Mouse (Mus musculus) layer of hippocampus, adult 8-10 months (tissue): ENCODE measurements around the gene Rrp12. TPM values are rescaled to one million over a fixed set of nuclear protein-coding genes. Genes with fewer than 3 reads are reported as not detected.

Source experiments
- DNase-seq, 2 experiments: peaks; one replicate each; pipeline ENCODE4 v3.0.0; 2022; ENCODE audit warnings: low spot score in 2 of 2
- total RNA-seq, 4 experiments: library from RNA; stranded (reverse); gene quantifications; 2 replicates each; pipeline ENCODE4 v1.2.4; 2022

Rrp12 gene
- total RNA-seq, 4 experiments from 2014 or later: 33.0 to 34.6 (median 33.5) TPM

DNA sequence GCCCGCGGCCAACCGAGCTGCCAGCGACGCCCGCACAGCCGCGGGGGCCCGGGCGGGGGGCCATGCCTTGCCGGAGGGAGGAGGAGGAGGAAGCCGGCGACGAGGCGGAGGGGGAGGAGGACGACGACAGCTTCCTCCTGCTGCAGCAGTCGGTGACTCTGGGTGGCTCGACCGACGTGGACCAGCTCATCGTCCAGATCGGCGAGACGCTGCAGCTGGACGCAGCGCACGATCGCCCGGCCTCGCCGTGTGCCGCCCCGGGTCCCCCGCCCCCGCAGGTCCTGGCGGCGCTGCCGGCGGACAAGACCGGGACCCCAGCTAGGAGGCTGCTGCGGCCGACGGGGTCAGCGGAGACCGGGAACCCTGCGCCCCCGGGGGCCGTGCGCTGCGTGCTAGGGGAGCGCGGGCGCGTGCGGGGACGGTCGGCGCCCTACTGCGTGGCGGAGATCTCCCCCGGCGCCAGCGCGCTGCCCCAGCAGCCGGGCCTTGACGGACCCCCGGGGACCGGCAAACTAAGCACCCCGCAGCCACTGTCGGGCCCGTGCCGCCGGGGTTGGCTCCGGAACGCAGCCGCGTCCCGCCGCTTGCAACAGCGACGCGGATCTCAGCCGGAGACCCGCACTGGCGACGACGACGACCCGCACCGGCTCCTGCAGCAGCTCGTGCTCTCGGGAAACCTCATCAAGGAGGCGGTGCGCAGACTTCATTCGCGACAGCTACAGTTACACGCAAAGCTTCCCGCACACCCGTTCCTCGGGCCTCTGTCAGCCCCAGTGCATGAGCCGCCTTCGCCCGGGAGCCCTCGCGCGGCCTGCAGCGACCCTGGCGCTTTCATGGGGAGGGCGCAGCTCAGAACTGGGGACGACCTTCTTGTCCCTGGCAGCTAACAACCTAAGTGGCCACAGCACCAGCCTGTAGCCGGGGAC is 65.6 kb downstream of the Rrp12 start:
- DNase-seq: peak in 1 of 2 experiments; percentile 44

GRCm38 (mm10) chr19:41829381-41830105 is 66.4 kb downstream of the Rrp12 start, which contains the start of gene Frat1:
Gene Frat1 (plus strand): TSS chr19:41829970.
- peak; percentile 89 to 92 for DNase-seq

- no peak for DNase-seq
Observed at GRCm38 (mm10) chr19:41828941-41829340, 67.0 kb downstream of the Rrp12 start.

- DNase-seq: no peak
Observed at GRCm38 (mm10) chr19:41826529-41826928, 69.4 kb downstream of the Rrp12 start.

DNA sequence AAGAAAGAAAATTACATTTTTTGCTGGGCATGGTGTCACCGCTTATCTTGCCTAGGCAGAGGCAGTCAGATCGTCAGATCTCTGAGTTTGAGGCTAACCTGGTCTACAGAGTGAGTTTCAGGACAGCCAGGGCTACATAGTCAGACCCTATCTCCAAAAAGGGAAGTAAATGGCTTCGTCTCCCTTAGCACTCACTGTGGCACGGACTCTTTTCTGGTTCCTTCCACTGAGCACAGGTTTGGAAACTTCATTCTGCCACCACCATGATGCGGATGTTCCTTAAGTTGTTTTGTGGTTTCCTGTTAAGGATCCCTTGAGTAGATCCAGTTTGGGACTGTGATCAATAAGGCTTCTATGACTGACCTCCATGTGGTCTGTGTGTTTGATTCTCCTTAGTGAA is 71.0 kb downstream of the Rrp12 start:
- no peak for DNase-seq

DNA sequence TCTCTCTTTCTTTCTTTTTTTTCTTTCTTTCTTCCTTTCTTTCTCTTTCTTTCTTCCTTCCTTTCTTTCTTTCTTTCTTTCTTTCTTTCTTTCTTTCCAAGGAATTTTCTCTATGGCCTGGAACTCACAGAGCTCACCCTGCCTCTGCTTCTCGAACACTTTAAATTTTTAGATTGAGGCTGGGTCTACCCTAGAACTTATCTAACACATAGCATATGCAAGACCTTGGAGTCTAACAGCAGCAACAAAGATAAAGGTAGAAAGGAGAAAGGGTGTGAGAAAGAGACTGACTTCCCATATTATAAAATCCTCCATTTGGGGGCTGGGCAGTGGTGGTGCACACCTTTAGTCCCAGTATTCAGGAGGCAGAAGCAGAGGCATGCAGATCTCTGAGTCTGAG is 73.4 kb downstream of the Rrp12 start:
- no peak for DNase-seq

- DNase-seq: no peak
Observed at GRCm38 (mm10) chr19:41821436-41821835, 74.5 kb downstream of the Rrp12 start.

DNA sequence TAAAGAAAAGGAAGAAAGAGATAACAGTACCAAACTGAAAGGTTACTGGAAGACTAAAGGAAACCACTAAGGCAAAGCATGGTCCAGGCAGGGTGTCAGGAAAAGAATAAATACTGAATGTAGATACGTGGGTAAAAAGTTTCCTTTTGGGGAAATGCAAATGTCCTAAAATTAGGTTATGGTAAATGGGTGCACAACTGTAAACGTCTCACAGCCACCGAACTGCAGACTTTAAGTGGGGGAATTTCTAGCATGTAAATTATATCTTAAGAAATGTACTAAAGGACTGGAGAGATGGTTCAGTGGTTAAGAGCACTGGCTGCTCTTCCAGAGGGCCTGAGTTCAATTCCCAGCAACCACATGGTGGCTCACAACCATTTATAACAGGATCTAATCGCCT is 77.2 kb downstream of the Rrp12 start:
- DNase-seq: no peak

DNA sequence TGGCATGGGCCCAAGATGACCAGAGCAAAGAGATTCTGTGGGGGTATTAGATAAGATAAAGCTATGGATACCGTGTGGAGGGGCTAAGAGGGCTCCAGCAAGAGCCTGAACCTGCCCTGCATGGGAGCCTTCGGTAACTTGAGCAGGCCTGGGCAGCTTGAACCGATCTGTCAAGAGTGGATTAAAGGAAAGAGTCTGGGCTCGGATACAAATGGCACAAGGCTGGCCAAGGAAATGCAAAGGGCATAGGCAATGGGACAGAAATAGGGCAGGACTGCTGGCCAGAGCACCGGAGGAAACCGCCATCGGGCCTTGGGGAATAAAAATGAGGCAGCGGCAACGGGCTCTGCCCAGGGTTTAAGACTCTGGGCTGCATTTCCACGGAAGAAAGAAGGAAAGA is 78.6 kb downstream of the Rrp12 start:
- no peak for DNase-seq

- DNase-seq: no peak
Observed at GRCm38 (mm10) chr19:41816915-41817314, 79.1 kb downstream of the Rrp12 start.

GRCm38 (mm10) chr19:41816410-41816809 is 79.6 kb downstream of the Rrp12 start:
- DNase-seq: no peak

DNA sequence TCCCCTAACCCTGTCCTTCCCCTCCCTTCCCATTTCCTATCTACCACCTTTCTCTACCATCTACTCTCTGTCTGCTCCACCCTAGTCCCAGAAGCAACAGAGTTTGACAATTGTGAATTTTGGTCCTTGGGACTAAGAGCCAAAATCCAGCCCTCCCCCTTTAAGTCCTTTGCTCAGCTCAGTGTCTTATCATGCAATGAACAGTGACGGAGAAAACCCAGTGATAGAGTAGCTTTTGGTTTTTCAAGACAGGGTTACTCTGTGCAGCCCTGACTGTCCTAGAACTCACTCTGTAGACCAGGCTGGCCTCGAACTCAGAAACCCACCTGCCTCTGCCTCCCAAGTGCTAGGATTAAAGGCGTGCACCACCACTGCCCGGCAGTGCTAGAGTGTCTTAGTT is 82.6 kb downstream of the Rrp12 start:
- DNase-seq: no peak

Other genes with a start within 250 kb of the Rrp12 start
- 100 to 1,000 TPM; 184 to 232 (median 208) TPM for gene Slit1, start 152.5 kb downstream of the Rrp12 start, total RNA-seq
- 1 to 10 TPM; 2.4 to 3.1 (median 2.9) TPM for gene Arhgap19, start 94.1 kb downstream of the Rrp12 start, total RNA-seq
- gene Frat1, start 66.2 kb downstream of the Rrp12 start, total RNA-seq: 10 to 100 TPM; 18.8 to 21.7 (median 19.4) TPM
- gene Frat2, start 48.0 kb downstream of the Rrp12 start, total RNA-seq: 10 to 100 TPM; 10.0 to 10.9 (median 10.4) TPM
- 100 to 1,000 TPM; 520 to 573 (median 534) TPM for gene Pgam1, start 15.8 kb upstream of the Rrp12 start, total RNA-seq
- gene Exosc1, start 37.2 kb upstream of the Rrp12 start, total RNA-seq: 10 to 100 TPM; 25.5 to 34.9 (median 29.1) TPM
- gene Zdhhc16, start 37.3 kb upstream of the Rrp12 start, total RNA-seq: 10 to 100 TPM; 43.5 to 47.4 (median 44.0) TPM
- 10 to 100 TPM; 30.8 to 60.2 (median 39.4) TPM for gene Mms19, start 85.0 kb upstream of the Rrp12 start, total RNA-seq
- 10 to 100 TPM; 11.2 to 14.4 (median 13.2) TPM for gene Ubtd1, start 85.6 kb upstream of the Rrp12 start, total RNA-seq
- gene Ankrd2, start 139.8 kb upstream of the Rrp12 start, total RNA-seq: under 1 TPM in 2 of 4 experiments, not detected in 2; 0.30 to 0.47 TPM
- 10 to 100 TPM in 1 of 4 experiments, 1 to 10 TPM in 3; 7.2 to 11.6 (median 8.9) TPM for gene Hoga1, start 149.4 kb upstream of the Rrp12 start, total RNA-seq
- gene 4933411K16Rik, start 156.1 kb upstream of the Rrp12 start, total RNA-seq: 1 to 10 TPM; 1.7 to 2.7 (median 2.1) TPM
- gene Morn4, start 190.2 kb upstream of the Rrp12 start, total RNA-seq: 10 to 100 TPM; 59.1 to 70.6 (median 64.3) TPM
- 10 to 100 TPM; 64.8 to 71.3 (median 69.0) TPM for gene Pi4k2a, start 194.3 kb upstream of the Rrp12 start, total RNA-seq
- 10 to 100 TPM; 18.1 to 24.6 (median 21.4) TPM for gene Avpi1, start 232.9 kb upstream of the Rrp12 start, total RNA-seq